Mouse (Mus musculus): ENCODE results near the gene Cited2.

Cited2 gene

DNA sequence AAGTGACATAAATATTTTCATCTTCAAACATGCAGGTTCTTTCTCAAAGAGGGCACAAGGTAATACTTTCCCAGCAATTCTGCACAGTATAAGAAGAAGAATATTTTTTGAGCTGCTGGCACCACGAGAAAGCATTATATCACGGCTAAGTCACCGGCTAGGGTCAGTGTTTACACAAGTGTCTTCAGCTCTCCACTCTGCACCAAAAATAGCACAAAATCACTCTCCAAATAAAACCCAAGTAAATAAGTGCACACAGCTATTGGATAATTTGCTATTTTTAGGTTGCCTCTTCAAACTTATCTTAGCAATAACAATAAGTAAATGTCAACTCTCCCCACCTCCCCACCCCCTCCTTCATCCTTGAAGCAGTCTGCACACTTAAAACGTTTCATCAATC, 33.2 kb upstream of the Cited2 start:
- no peaks in the 10 kb centered on the region for H3K27me3 ChIP-seq (ENCODE audit: insufficient read depth, low read length)
- H3K4me3 ChIP-seq (replicated peaks; ENCODE audit: low read length), result no peak overlapping the region
- no peaks in the 10 kb centered on the region for H3K9me3 ChIP-seq (ENCODE audit: low read length)
- TF ChIP-seq NANOG (IDR thresholded peaks at IDR 0.05; ENCODE audit: borderline replicate concordance, low read length) (no peak), POU5F1 (IDR thresholded peaks at IDR 0.05; ENCODE audit: borderline replicate concordance, low read length) (no peak), CTCF (conservative IDR thresholded peaks at IDR 0.05; ENCODE audit: low read length) (no peak)
- H3K4me1 ChIP-seq (replicated peaks; ENCODE audit: low read depth, low read length), result no peaks in the 10 kb centered on the region
- H3K36me3 ChIP-seq (ENCODE audit: insufficient read depth, low read length), result no peaks in the 10 kb centered on the region

DNA sequence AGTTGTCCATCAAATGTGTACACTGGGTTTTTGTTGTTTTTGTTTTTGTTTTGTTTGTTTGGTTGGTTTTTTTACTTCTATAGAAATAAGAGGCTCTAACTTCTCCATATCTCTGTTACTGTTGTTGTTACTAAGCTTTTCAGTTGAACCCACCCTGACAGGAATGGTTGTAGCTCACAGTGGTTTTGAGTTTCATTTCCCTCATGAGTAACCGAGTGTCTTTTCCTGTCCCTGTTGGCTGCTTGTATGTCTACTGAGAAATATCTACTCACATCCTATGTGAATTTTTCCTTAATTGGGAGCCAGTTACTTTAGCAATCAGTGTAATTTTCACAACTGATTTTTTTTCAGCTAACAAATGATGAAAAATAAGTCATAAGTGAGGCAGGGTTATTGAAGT, 31.3 kb upstream of the Cited2 start:
- Histone ChIP-seq H3K4me1 (replicated peaks; ENCODE audit: low read depth, low read length) (0 out of 2 replicates have a peak, but pooled peaks cover 2% of the 10 kb centered on the region), H3K36me3 (ENCODE audit: insufficient read depth, low read length) (no peaks in the 10 kb centered on the region), H3K9me3 (ENCODE audit: low read length) (no peaks in the 10 kb centered on the region), H3K4me3 (replicated peaks; ENCODE audit: low read length) (no peak overlapping the region), H3K27me3 (ENCODE audit: insufficient read depth, low read length) (no peaks in the 10 kb centered on the region)
- TF ChIP-seq CTCF (conservative IDR thresholded peaks at IDR 0.05; ENCODE audit: low read length) (no peak), NANOG (IDR thresholded peaks at IDR 0.05; ENCODE audit: borderline replicate concordance, low read length) (no peak), POU5F1 (IDR thresholded peaks at IDR 0.05; ENCODE audit: borderline replicate concordance, low read length) (no peak)

DNA sequence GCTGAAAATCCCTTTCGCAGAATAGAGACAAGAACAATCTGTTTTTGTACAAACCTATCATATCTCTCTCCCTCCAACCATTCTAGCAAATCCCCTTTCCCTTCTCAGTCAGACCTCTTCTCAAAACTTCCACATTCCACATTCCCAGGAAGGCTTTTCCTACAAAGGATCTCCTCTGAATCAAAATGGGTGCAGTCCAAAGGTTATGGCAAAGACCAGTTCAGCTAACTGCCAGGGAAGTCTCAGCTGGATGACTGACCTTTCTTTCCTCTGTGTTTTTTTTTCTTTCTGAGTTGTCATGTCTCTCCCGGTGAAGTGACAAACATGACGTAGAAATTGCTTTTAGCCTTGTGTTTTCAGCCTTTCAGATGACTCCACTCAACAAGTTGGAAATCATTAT, 27.2 kb upstream of the Cited2 start:
- Histone ChIP-seq H3K9me3 (ENCODE audit: low read length) (no peaks in the 10 kb centered on the region), H3K4me3 (replicated peaks; ENCODE audit: low read length) (no peak overlapping the region), H3K27me3 (ENCODE audit: insufficient read depth, low read length) (no peaks in the 10 kb centered on the region), H3K36me3 (ENCODE audit: insufficient read depth, low read length) (no peaks in the 10 kb centered on the region), H3K4me1 (replicated peaks; ENCODE audit: low read depth, low read length) (peaks cover 16% of the 10 kb centered on the region)
- TF ChIP-seq NANOG (IDR thresholded peaks at IDR 0.05; ENCODE audit: borderline replicate concordance, low read length), result no peak
- no peak for TF ChIP-seq POU5F1 (IDR thresholded peaks at IDR 0.05; ENCODE audit: borderline replicate concordance, low read length)
- no peak for TF ChIP-seq CTCF (conservative IDR thresholded peaks at IDR 0.05; ENCODE audit: low read length)

DNA sequence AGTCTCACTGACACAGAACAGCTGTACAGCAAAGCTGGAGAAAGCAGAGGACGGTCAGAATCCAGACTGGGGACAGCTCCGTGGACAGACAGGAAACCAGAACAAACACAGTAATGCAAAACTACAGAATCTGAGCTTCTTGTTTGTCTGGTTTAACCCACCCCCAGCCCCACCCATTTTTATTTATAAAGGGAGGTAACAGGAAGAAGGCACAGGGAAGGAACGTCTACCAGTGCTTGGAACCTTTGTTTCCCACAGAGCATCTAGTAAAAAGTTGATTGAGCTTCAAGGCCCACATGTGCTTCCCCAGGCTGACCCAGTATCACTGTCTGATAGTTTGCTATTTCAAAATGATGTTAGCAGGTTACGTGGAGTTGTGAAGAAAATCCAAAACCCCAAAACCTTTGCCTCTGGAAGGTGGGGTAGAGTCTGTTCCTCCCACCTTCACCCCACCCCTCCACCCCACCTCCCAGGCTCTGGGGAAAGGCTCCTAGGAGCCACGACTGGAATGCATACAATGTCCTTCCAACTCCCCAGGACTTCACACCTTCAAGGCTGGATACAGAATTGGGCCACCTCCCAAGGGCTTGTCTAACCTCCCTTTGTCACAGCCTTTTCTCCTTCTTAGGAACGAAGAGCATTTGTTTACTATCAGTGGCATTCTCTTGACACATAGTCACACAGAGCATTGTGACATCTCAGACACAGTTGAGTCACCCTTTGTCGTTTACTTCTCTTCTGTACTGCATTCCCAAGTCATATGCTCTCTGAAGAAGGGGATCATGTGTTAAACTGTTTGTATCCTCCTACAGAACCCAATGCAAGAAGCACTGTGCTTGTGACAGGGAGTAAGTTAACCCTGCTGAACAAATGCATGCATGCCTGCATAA, 25.4 kb upstream of the Cited2 start:
- Histone ChIP-seq H3K4me1 (replicated peaks; ENCODE audit: low read depth, low read length) (peaks cover 16% of the 10 kb centered on the region), H3K4me3 (replicated peaks; ENCODE audit: low read length) (no peak overlapping the region), H3K36me3 (ENCODE audit: insufficient read depth, low read length) (no peaks in the 10 kb centered on the region), H3K27me3 (ENCODE audit: insufficient read depth, low read length) (0 out of 2 replicates have a peak, but pooled peaks cover under 1% of the 10 kb centered on the region), H3K9me3 (ENCODE audit: low read length) (no peaks in the 10 kb centered on the region)
- TF ChIP-seq NANOG (IDR thresholded peaks at IDR 0.05; ENCODE audit: borderline replicate concordance, low read length) (no peak), POU5F1 (IDR thresholded peaks at IDR 0.05; ENCODE audit: borderline replicate concordance, low read length) (no peak), CTCF (conservative IDR thresholded peaks at IDR 0.05; ENCODE audit: low read length) (no peak)

DNA sequence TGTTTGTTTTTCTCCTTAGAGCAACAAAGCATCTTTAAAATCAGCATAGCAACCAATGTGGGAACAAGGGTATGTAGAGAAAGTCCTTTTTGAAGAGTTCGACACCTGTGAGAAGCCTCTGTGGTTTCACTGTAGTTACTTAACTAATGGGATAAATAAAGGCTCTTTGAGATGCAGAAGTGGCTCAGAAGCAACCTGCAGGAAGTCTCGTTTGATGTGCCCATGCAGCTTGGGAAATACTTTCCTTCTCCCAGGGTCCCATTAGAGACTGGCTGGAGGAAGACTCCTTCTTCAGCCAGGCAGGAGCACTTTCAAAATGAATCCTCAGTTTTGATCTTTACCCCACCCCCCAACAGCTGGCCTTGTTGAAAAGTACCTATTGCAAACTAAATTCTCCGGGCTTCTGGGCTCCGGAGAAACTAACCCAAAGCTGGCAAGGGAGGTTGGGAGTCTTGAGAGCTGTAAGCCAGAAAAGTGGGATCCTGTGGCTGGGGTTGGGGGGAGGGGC, 17.5 kb upstream of the Cited2 start:
- TF ChIP-seq CTCF (conservative IDR thresholded peaks at IDR 0.05; ENCODE audit: low read length) (no peak), NANOG (IDR thresholded peaks at IDR 0.05; ENCODE audit: borderline replicate concordance, low read length) (peak; percentile 27; the same call in 1 of the 2 replicates), POU5F1 (IDR thresholded peaks at IDR 0.05; ENCODE audit: borderline replicate concordance, low read length) (no peak)
- Histone ChIP-seq H3K9me3 (ENCODE audit: low read length) (peaks cover 12% of the 10 kb centered on the region), H3K36me3 (ENCODE audit: insufficient read depth, low read length) (no peaks in the 10 kb centered on the region), H3K27me3 (ENCODE audit: insufficient read depth, low read length) (peaks cover 11% of the 10 kb centered on the region), H3K4me3 (replicated peaks; ENCODE audit: low read length) (no peak overlapping the region), H3K4me1 (replicated peaks; ENCODE audit: low read depth, low read length) (0 out of 2 replicates have a peak, but pooled peaks cover 2% of the 10 kb centered on the region)

DNA sequence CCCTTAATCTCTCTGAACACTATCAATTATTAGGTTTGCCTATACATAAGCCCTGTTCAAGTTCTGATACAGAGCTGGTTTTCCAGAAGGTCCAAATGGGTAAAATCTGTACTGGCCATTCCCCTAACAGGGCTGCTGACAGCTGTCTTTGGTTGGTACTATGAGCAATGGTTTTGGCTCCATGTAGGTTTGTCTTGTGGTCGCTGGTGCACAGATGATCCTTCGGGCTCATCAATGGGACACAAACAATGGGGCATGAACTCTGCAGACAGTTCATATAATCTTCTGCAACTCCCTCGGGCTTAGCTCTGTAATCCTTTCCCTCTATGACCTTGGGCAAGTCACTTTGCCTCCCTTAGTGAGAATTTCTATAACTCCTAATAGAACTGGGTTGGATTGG, 12.3 kb upstream of the Cited2 start:
- Histone ChIP-seq H3K27me3 (ENCODE audit: insufficient read depth, low read length) (no peaks in the 10 kb centered on the region; the same call in 1 of the 2 replicates), H3K4me1 (replicated peaks; ENCODE audit: low read depth, low read length) (no peaks in the 10 kb centered on the region), H3K36me3 (ENCODE audit: insufficient read depth, low read length) (no peaks in the 10 kb centered on the region), H3K4me3 (replicated peaks; ENCODE audit: low read length) (no peak overlapping the region), H3K9me3 (ENCODE audit: low read length) (no peaks in the 10 kb centered on the region)
- TF ChIP-seq POU5F1 (IDR thresholded peaks at IDR 0.05; ENCODE audit: borderline replicate concordance, low read length), result no peak
- no peak for TF ChIP-seq NANOG (IDR thresholded peaks at IDR 0.05; ENCODE audit: borderline replicate concordance, low read length)
- TF ChIP-seq CTCF (conservative IDR thresholded peaks at IDR 0.05; ENCODE audit: low read length), result no peak

DNA sequence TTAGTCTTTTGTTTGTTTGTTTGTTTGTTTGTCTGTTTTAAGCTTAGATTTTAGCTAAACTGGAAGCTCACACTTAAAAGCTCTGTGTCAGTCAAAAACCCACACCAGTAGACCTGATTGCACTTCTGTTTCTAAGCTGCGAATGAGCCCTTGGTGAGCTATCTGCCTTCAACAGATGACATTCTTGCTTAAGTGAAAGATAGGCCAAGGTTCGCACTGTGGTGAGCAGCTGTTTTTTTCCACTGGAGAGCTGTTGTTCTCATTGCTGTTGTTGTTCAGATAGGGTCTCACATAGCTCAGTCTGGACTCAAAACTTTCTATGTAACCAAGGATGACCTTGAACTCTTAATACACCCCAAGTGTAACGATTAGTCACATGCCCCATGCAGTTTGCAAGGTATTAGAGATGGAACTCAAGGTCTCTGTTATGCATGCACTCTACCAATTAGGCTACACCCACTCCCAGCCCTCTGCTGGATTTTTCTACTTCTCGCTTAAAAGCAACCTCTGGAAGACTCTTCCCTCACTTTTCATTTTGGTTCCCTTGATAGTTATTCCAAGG, 3.9 kb upstream of the Cited2 start:
- H3K4me3 ChIP-seq (replicated peaks; ENCODE audit: low read length), result no peak overlapping the region
- TF ChIP-seq NANOG (IDR thresholded peaks at IDR 0.05; ENCODE audit: borderline replicate concordance, low read length), result no peak
- no peak for TF ChIP-seq POU5F1 (IDR thresholded peaks at IDR 0.05; ENCODE audit: borderline replicate concordance, low read length)
- TF ChIP-seq CTCF (conservative IDR thresholded peaks at IDR 0.05; ENCODE audit: low read length), result no peak
- H3K36me3 ChIP-seq (ENCODE audit: insufficient read depth, low read length), result no peaks in the 10 kb centered on the region
- H3K27me3 ChIP-seq (ENCODE audit: insufficient read depth, low read length), result peaks cover 11% of the 10 kb centered on the region
- no peaks in the 10 kb centered on the region for H3K9me3 ChIP-seq (ENCODE audit: low read length)
- peaks cover 35% of the 10 kb centered on the region for H3K4me1 ChIP-seq (replicated peaks; ENCODE audit: low read depth, low read length)

DNA sequence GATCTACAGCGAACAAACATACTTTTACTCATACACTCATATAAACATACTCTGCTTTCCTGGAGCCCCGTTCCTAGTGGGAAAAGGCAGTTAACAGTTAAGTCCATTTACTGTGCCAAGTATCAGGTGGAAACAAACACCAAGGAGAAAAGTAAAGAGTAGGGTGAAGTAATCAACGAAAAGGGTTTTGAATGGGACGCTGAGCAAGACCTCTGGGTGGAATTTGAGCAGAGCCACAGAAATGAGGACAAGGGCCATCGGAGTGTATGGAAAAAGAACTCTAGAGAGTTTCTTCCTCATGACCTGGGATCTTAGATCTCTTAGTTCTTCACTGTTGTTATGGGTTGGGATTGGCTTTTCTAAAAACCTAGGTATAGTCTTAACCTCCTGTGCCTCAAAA, 3.4 kb upstream of the Cited2 start:
- H3K36me3 ChIP-seq (ENCODE audit: insufficient read depth, low read length), result no peaks in the 10 kb centered on the region
- TF ChIP-seq POU5F1 (IDR thresholded peaks at IDR 0.05; ENCODE audit: borderline replicate concordance, low read length) (no peak), NANOG (IDR thresholded peaks at IDR 0.05; ENCODE audit: borderline replicate concordance, low read length) (no peak), CTCF (conservative IDR thresholded peaks at IDR 0.05; ENCODE audit: low read length) (no peak)
- no peaks in the 10 kb centered on the region for H3K9me3 ChIP-seq (ENCODE audit: low read length)
- peaks cover 12% of the 10 kb centered on the region for H3K27me3 ChIP-seq (ENCODE audit: insufficient read depth, low read length)
- H3K4me3 ChIP-seq (replicated peaks; ENCODE audit: low read length), result no peak overlapping the region
- peaks cover 35% of the 10 kb centered on the region for H3K4me1 ChIP-seq (replicated peaks; ENCODE audit: low read depth, low read length)
